Mouse (Mus musculus): ENCODE data around the gene Smim13.
A peak's percentile ranks its signal among the peaks of the same experiment; 100 is the strongest.
"Not testable (repeated sequence)": the region's sequence is repeated elsewhere in the genome, so short reads cannot be mapped to it uniquely, and the experiment has no call there.

Smim13 gene

GRCm38 (mm10) chr13:41238035-41238804 lies 11.4 kb upstream of the Smim13 start:
- no peak for DNase-seq

DNA sequence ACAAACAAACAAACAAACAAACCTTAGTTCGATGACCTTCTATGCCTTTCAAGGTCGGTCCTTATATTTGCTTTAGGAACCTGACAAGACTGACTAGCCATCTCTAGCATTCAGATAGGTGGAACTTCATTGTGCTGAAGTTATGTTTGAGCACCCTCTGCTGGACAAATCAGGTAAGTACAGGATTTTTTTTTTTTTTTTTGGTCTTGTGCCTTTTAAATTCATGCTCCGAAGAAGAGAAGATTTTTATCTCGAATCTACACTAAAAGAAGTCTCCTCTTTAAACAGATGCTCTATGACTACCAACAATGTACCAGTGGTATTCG lies 10.9 kb upstream of the Smim13 start:
- no peak for DNase-seq

DNA sequence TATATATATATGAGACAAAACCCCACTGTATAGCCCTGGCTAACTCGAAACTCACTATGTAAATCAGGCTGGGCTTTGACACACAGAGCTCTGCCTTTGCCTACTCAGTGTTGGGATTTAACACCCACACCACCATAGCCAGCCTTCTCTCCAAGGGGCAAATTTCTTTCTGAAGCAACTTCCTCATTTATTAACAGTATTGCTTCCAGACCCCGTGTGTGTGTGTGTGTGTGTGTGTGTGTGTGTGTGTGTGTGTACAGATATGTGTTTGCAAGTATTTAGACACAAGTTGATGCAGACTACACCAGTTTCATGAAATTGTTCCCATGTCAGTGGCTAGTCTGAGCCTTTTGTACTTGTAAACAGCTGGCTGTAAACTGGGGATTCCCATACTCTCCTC lies 8.1 kb upstream of the Smim13 start:
- DNase-seq: no peak

DNA sequence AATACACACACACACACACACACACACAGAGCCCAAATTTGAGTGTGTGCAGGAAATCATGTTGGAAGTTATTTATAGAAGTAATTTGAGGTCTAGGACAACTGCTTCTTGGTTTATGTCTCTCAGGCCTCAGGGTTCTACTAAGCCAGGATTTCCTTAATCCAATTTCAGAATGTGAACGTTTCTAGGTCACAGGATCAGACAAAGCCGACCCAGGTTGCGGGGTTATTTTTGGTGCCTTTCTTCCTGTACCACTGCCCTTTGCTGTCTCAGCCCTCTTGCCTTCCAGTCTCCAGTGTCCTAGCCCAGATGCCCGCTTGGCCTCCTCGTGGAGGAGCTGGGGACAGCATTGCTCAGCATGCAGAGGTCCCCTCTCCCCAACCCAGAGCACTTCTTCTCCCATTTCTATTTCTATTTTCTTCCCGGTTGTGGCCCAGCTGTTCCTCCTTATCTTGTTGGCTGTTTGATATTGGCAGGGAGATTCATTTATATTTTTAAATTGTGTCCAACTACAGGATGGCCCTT lies 5.3 kb upstream of the Smim13 start:
- DNase-seq: peak in 1 of 2 experiments; percentile 32

- peak in 1 of 2 experiments; percentile 15 for DNase-seq
Observed at GRCm38 (mm10) chr13:41248751-41249520, 708 bp upstream of the Smim13 start.

DNA sequence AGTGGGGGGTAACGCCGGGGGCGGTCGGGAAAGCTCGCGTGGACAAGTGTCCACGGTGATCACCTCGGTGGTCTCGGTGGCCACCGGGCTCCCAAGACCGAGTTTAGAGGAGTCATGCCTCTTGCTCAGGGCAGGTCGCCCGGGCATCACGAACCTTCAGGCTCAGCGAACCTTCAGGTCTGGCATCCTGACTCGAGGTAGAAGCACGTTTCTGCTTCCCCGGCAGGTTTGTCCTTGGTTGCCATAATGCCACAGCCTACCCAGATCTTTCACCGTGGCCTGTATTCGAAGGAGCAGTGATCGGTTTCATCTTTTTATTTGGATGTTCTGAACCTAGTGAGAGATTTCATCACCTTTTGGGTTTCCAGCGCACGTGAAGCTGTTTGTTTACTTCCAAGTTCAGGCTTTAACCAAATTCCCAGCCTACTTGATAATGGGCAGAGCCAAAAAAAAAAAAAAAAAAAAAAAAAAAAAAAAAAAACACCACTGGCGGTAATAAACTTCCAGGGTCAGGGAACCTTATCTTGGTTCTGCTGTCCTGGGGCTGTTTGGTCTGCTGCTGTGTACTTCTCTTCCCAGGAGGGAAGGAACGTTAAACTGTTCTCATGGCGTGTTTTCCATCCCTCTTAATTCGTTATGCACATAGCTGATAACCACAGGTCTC lies 806 bp downstream of the Smim13 start:
- DNase-seq: no peak

- DNase-seq: not testable (repeated sequence)
Observed at GRCm38 (mm10) chr13:41251232-41251631, 1.6 kb downstream of the Smim13 start.

DNA sequence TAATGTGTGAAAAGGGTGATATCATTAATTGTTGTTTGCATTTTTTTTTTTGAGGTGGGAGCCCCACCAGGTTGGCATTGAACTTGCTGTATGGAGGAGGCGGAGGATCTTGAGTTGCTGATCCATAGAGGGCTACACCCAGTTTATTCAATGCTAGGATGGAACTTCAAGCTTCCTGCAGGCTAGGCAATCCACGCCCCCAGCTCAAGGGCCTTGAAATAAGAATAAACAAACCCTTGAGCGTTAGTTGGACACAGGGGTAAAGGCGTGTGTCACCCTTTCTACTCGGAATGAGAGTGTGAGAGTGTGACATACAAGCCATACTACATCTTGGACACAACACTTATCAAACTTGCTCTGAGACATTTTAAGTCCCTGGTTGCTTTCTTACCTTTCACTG lies 2.0 kb downstream of the Smim13 start:
- no peak for DNase-seq

GRCm38 (mm10) chr13:41252141-41252540 lies 2.5 kb downstream of the Smim13 start:
- no peak for DNase-seq

- DNase-seq: no peak
Observed at GRCm38 (mm10) chr13:41252736-41253135, 3.1 kb downstream of the Smim13 start.

GRCm38 (mm10) chr13:41256126-41256525 lies 6.5 kb downstream of the Smim13 start:
- DNase-seq: no peak

DNA sequence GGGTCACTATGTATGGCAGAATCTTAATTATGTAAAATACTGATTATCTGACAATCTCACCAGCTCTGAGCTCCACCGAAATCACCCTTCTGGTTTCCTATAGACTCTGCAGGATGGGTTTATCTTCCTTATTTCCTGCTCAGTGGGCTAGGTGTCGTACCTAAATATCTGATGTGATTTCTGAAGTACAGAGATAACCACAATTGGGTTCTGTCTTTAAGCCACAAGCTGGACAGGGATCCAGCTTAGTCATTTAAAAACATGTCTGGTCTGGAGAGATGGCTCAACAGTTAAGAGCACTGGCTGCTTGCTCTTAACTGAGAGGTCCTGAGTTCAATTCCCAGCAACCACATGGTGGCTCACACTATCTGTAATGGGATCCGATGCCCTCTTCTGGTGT lies 7.3 kb downstream of the Smim13 start:
- no peak for DNase-seq

GRCm38 (mm10) chr13:41257851-41258250 lies 8.2 kb downstream of the Smim13 start:
- no peak for DNase-seq

DNA sequence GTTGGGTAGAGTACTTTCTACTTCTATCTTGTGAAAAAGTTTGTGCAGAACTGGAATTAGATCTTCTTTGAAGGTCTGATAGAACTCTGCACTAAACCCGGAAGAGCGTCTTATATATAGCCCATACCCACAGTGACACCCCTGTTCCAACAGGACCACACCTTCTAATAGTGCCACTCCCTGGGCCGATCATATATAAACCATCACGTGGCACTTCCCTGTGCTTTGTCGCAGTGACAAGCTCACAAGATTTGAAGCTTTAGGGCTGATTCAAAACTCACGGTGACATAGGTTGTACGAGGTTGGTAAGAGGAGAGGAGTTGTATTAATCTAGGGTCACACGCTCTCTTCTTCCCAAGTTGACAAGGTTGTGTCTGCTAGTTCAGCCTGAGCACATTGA lies 12.0 kb downstream of the Smim13 start:
- DNase-seq: not testable (repeated sequence)

GRCm38 (mm10) chr13:41263304-41264006 lies 13.8 kb downstream of the Smim13 start:
- DNase-seq: no peak

- peak; percentile 23 to 42 for DNase-seq
Observed at GRCm38 (mm10) chr13:41267827-41268408, 18.3 kb downstream of the Smim13 start.

GRCm38 (mm10) chr13:41273927-41274650 lies 24.4 kb downstream of the Smim13 start, which contains the start of gene Gm17364:
Gene Gm17364 (minus strand): TSS chr13:41273977.
- no peak for DNase-seq

DNA sequence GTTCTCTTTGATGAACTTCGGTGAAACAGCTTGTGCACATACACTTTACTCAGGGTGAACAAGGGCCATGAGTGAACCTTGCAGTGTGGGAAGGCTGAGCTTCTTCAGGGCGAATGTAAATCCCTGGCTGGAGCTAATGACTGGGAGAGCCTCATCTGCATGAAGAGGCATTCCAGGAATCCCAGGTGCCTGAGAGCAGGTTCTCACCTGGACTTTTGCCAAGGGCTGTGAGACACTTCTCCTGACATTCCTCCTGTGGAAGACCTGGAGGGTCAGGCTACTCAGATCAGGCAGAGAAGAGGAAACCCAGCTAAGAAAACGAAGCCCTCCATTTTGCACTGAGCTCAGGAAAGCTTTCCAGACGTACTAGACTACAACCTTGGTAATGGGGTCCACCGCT lies 31.1 kb downstream of the Smim13 start:
- no peak for DNase-seq

DNA sequence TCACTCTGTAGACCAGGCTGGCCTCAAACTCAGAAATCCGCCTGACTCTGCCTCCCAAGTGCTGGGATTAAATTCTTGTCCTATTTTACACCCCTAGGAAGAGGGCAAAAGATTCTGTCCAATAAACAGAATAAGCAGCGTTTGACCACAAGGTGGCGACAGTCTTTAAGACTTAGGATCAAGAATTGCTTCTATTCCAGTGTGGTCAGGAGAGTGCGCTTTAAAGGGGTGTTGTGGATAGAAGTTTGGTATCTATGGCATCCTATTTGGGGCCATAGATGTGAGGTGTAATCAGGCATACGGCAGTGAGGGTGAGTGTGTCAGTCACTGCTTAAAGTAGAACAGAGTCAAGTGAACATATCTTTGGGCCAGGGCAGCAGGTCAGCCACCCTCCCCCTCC lies 33.6 kb downstream of the Smim13 start:
- peak; percentile 83 to 84 for DNase-seq

DNA sequence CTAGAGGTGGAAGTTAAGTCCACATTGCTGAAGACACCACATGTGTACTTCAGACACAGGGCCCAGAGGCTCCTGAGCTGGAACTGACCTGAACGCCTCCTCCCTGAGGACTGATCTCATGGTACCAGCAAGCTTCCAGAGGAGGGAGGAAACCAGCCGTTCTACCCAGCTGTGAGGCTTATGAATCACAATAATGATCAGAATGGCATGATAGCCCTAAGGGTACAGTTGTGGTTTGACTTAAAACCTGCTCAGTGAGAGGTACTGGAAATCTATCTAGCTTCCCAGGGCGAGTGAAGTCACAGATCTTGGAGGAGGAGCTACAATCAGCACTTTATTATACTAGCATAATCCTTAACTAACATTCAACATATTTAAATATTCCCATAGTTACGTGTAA lies 35.8 kb downstream of the Smim13 start:
- no peak for DNase-seq

- no peak for DNase-seq
Observed at GRCm38 (mm10) chr13:41286285-41286684, 36.6 kb downstream of the Smim13 start.
